Mouse (Mus musculus): ENCODE measurements around the gene Prdm8. TPM values are rescaled to one million over a fixed set of nuclear protein-coding genes. Genes with fewer than 3 reads are reported as not detected.

The Prdm8 gene
- total RNA-seq, 2 experiments from 2014 or later: 33.4 to 34.4 TPM

Other genes starting within 250 kb of the Prdm8 start
- 1 to 10 TPM; 1.2 to 1.7 TPM for gene Antxr2, start 136.2 kb upstream of the Prdm8 start, total RNA-seq (2021)
- gene Fgf5, start 87.0 kb downstream of the Prdm8 start, total RNA-seq (2021): 1 to 10 TPM; 3.9 to 4.8 TPM
- gene Cfap299, start 162.1 kb downstream of the Prdm8 start, total RNA-seq (2021): under 1 TPM in 1 of 2 experiments, not detected in 1; 0.40 TPM